Mouse (Mus musculus): Measurements from ENCODE around the gene Tceal1.
"Not testable (repeated sequence)": the region's sequence is repeated elsewhere in the genome, so short reads cannot be mapped to it uniquely, and the experiment has no call there.

Tceal1 gene

DNA sequence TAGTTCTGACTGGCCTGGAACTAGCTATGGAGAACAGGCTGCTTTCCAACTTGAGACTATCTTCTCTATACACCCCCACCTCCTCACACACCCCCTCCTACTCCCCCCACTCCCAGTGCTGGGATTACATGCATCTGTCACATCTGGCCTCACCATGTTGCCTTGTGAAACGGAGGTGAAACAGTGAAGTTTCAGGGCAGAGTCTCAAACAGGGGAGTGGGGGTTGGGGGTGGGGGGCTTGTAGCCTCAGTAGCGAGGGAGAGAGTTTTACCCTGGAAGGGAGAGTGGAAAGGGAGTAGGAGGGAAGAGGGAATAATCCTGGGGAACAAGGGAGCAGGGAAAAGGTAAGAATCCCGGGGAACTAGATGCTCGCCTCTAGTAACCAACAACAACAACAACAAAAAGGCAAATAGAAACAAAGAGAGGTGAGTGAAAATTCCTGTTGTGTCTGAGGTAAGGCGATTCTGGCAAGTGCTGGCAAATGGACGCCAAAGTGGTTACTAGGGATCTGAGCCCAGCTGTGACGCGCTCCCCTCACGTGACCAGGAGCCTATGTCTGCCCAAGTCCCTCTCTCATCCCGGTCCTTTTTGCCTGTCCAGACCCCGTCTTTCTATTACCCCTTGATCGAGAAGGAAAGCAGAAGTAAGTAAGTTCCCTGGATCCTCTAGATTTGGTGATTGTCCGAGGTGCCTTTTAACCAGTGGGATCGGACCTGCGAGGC is at the start of gene Tceal1:
Gene Tceal1, plus strand, starts transcription at position 537 of the 722 bp plus-strand sequence.
- DNase-seq (ENCODE audit: low spot score), result peak; percentile 82

DNA sequence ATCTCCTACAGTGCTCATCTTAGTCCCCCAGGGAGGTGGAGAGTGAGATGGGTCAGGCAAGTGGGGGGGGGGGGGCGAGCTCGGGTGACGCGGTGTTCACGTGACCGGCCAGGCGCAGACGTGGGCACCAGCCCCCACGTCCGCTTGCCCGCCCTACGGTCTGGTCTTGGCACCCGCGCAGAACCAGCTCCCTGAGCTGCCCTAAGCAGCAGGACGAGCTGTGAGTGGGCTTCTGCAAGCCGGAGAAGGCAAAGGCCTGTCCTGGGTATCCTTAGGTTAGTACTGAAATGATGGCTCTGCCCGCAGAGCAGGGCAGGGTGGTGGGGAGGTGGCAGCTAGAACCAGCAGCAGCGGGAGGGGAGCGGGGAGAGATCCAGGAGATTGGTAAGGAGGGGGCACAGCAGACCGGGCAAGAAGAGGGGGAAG is 41.5 kb upstream of the Tceal1 start:
- DNase-seq (ENCODE audit: low spot score), result no peak

DNA sequence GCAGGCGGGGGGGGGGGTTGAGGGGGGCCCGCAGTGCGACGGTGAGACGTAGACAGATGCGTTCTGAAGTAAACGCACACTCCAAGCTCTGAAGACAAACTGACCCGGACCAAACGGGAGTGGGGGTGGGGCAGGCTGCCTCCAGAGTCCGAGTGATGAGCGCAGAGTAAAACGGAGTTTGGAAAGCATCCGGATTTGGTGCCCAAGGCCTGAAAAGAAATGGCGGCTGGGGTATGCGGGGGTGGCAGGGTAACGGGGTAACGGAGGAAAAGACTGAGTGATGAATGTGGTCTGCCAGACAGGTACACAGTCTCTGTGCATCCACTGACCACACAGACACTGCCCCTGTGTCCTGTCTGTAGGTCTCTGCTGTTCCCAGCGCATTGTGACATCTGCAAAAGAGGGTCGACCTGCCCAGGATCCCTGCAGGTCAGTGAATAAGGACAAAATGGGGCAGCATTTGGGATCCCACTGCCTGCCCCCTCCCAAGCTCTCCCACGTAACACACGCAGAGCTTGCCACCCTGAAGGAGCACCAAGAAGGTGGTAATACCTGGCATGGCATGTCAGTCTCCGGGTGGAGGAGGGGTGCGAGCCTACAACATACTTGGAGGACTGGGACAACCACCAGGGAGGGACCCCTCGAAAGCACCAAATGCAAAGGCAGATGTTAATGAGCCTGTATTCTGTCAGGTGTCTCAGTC is 40.9 kb upstream of the Tceal1 start:
- peak; percentile 9 for DNase-seq (ENCODE audit: low spot score)

GRCm38 (mm10) chrX:136668794-136669193 is 39.0 kb upstream of the Tceal1 start:
- no peak for DNase-seq (ENCODE audit: low spot score)

- no peak for DNase-seq (ENCODE audit: low spot score)
These were observed 26.8 kb upstream of the Tceal1 start for GRCm38 (mm10) chrX:136680989-136681388.

DNA sequence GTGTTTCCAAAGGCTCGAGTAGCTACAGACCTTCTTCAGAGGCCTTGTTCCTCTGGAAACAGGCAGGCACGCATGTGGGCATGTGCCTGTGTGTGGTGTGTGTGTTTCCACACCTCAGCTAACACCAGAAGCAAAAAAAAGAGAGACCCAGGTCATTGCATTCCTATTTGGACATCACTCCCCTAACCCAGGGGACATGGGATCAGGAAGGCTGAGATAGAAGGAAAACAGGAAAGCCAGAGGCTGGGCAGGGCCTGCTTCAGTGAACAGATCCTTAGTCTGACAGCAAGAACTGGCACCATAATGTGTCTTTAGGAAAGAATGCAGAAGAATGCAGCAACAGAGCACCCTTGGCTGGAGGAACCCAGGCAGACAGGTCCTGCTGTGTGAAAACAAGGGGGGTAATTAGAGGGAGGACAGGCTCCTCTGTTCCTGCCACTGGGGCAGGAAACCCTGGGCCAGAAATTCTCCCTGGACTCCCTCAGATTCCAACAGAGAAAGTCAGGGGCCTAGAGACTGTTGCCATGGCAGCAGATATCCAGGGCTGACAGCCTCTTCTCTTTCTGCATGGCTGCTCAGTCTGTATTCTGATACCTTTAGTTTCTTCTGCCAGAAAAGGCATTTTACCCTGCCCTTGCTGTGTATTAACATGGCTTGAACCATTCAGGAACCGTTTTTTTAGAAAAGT is 16.0 kb upstream of the Tceal1 start:
- not testable (repeated sequence) for DNase-seq (ENCODE audit: low spot score)

DNA sequence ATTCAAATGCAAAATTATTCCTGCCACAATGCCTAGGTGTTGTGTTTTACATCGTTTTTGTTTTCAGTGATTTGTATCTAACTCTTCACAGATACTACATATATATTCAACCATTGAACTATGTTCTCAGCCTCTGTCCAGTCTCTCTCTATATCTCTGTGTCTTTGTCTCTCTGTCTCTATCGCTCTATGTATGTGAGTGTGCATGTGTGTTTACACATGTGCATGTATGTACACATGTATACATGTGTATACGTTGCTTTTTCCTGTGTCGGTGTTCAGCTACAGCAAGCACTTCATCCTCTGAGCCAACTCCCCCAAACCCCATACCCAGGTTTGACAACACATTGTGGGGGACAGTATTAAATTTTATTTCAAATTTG is 15.5 kb upstream of the Tceal1 start:
- DNase-seq (ENCODE audit: low spot score), result no peak

- DNase-seq (ENCODE audit: low spot score), result no peak
These were observed 14.6 kb upstream of the Tceal1 start for GRCm38 (mm10) chrX:136693196-136693595.

GRCm38 (mm10) chrX:136708168-136708681 is 443 bp downstream of the Tceal1 start:
- DNase-seq (ENCODE audit: low spot score), result peak; percentile 64

GRCm38 (mm10) chrX:136708782-136709181 is 1.0 kb downstream of the Tceal1 start:
- peak; percentile 27 for DNase-seq (ENCODE audit: low spot score)

- not testable (repeated sequence) for DNase-seq (ENCODE audit: low spot score)
These were observed 7.1 kb downstream of the Tceal1 start for GRCm38 (mm10) chrX:136714742-136715474.

DNA sequence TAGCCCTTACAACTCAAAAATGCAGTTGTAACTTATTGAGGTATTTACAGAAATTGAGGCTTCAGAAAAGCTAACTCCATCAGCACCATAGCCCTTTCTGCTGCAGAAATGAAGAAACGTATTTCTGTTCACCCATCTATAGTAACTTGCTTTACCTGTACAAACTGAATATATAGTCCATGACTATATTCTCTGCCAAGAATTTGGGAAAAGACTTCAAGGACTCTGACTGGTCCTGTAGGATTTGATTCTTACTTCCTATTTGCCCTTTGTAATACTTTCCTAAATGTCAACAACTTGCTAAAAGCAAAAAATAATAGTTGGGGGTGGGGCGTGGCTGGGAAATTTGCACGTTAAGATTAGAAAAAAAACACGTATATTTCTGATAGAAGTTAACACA is 24.2 kb downstream of the Tceal1 start:
- DNase-seq (ENCODE audit: low spot score), result no peak

DNA sequence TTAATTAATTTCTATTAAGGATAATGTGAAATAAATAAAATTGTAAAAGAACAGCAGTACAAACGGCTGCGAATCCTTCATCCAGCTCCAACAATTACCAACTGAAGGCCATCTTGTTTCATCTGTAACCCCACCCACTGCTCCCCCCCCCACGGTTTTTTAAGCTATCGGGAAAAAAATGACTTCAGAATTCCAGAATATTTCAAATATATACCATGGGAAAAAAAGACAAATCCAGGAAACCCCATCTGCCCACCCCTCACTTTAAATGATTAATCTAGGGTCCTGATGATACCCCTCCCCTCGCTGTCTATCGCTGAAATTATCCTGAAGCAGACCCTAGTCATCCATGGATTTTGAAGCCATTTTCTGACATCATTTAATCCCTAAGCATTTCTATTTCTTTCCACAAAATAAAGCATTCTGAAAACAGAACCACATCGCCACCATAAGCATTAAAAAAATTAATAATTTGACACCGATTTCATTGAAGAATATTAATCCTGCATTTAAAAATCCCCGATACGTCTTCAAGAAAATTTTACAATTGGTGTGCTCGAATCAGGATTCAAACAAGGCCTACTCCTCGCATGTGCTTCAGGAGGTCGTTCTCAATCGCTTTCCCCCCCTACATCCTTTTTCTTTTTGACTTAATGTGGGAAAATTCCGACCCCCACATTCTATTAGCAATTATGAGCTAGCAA is 32.5 kb downstream of the Tceal1 start:
- DNase-seq (ENCODE audit: low spot score), result no peak

- DNase-seq (ENCODE audit: low spot score), result peak; percentile 94
These were observed 33.2 kb downstream of the Tceal1 start for GRCm38 (mm10) chrX:136740791-136741650.

DNA sequence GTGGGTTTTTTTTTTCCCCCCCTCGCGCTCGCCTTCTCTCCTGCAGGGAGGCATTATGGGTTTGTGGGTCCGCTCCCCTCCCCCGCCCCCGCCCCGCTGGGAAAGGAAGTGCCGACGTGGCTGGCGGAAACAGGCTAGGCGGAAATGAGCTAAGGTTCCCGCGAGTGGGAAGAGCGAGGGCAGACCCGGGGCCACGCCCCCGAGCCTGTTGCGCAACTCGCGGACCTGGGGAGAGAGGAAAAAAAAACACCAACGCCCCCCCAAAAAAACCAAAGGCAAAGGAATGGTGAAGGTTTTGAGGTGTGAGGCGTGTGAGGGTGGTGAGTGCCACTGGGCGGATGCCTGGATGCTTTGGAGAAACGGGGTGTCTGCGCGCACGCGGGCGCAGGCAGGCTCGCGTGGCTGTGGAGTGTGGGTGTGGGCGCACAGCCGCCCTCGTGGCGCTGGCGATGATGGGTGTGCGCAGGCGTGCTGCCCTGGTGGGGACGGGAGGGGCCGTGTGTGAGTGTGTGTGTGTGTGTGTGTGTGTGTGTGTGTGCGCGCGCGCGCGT is 33.9 kb downstream of the Tceal1 start:
- DNase-seq (ENCODE audit: low spot score), result peak; percentile 76

- DNase-seq (ENCODE audit: low spot score), result no peak
These were observed 34.5 kb downstream of the Tceal1 start for GRCm38 (mm10) chrX:136742241-136742640.

DNA sequence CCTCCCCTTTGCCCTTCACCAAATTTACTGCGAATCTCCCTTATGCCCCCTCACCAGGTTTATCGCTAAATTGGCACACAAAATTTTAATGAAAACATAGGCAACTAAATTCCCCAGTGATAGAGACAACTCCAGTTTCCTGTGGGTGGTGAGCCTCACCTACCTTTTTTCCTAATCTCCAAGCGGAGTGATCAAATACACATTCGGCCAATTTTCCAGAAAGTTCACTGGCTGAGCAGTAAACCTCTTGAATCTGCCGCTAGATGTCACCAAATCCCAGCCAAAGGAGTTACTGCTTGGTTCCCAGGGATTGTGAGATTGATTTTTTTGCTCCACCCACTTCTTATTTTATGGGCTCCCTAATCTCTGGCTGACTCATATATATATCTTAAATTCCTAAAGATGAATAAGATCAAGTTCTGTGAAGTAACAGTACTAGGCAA is 34.9 kb downstream of the Tceal1 start:
- DNase-seq (ENCODE audit: low spot score), result peak; percentile 81

DNA sequence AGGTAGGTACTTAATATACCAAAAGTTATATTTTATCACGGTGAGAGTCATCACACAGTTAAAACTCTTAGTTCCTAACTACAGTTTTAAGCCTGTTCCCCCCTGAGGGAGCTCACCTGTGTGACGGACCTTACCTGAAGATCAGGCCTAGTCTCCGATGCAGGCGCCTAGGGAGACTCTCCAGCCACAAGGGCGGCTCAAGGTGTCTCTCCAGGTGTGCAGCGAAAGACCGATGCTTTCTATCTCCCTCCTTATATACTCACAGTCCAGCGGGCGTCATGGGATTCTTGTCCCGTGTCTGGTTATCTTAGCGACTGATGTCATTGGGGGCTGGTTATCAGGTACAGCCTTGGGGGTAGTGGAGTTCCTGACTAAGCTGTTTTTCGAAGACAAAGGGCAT is 35.7 kb downstream of the Tceal1 start, which contains the start of gene Morf4l2:
Gene Morf4l2, minus strand, starts transcription at position 232 of the 400 bp plus-strand sequence.
- no peak for DNase-seq (ENCODE audit: low spot score)

- DNase-seq (ENCODE audit: low spot score), result no peak
These were observed 36.9 kb downstream of the Tceal1 start for GRCm38 (mm10) chrX:136744663-136745062.

DNA sequence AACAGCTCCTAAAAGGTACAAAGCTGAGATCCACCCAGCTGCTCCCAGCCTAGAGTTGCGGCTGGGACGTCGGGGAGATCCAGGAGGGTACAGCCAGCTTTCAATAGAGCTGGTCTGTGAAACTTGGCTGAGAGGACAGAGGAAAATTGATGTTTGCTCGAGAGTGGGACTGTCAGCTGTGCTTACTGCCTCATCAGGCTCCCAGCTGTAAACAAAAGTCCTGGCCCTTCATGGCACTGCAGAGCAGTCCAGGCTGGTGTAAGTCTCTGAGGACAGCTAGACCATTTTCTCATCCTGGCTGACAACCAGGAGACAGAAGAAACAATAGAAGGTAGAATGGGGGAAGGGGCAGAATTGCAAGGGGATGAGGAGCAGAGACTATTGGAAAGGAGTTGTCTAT is 41.5 kb downstream of the Tceal1 start:
- no peak for DNase-seq (ENCODE audit: low spot score)
